Mouse (Mus musculus) cerebral cortex, adult 2 months (tissue): ENCODE data around the gene Isy1.

ENCODE experiments used
- WGBS: fragments of 180-500 bp; shearing (Covaris S2); methylation state at CpG from one replicate; pipeline ENCODE4 v1.1.7; 2018; 5-methylcytosine and 5-hydroxymethylcytosine counted together

The Isy1 gene

DNA sequence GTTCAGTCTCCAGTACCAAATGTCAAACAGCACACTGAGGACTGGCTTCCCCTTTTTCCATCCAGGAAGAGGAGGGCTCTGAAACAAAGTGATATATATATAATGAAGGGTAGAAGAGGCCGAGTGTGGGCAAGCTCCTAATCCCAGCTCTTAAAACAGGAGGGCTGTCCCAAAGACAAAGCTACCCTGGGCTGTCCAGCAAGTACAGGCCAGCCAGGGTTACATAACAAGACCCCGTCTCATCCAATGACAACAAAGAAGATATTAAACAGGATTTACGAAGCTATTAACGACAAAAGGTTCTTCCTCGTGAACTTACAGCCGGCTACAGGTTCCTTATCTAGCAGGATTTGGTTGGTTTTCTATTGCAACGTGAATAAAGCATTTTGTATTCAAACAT is 33.7 kb downstream of the Isy1 start:
- WGBS = 79% methylated on average over 7 of the region's 7 CpGs

DNA sequence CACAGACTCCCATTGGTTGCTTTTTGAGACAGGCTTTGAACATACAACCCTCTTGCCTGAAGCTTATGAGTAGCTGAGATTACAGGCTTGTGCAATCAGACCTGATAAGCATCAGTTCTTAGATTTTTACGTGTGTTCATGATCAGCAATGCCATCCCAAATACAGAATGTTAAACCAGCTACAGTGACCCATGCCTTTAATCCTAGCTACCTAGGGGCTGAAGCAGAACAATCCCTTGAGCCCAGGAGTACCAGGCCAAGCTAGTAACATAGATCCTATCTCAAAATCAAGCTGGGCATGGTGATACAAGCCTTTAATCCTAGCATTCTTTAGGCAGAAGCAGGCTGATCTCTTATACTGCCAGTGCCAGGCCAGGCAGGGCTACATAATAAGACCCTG is 34.6 kb downstream of the Isy1 start:
- 92% methylated on average over 1 of the region's 1 CpGs for WGBS

DNA sequence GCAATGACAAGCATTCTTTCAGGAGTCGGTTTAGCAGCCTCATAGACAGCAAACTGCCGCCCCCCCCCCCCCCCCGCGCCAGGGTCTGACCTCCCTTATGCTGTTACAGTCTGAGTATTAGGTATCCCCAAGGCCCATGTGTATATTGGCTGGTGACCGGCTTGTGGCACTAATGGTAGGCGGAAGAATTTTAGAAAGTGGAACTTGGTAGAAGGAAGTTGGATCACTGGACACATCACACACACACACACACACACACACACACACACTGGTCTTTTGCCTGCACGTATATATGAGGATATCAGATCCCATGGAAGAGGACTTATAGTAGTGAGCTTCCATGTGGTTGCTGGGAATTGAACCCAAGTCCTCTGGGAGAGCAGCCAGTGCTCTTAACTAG is 36.1 kb downstream of the Isy1 start:
- WGBS = 88% methylated on average over 7 of the region's 7 CpGs

DNA sequence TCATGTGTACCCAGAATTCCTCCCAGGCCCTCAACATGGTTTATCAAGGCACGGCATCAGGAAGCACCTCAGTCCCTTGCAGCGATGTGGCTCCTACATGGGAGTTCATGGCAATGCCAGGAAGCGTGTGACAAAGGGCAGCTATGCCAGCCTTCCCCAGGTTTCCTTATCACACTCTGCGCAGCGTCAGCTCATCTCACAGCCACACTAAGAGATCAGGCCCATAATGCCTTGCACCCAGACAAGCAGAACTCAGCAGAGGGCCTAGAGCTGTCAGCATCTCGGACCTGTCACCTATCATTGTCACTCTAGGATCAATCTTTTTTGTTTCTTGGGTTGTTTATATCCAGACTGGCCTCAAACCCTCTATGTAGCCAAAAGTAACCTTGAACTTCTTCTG is 39.0 kb downstream of the Isy1 start:
- 96% methylated on average over 6 of the region's 6 CpGs for WGBS

DNA sequence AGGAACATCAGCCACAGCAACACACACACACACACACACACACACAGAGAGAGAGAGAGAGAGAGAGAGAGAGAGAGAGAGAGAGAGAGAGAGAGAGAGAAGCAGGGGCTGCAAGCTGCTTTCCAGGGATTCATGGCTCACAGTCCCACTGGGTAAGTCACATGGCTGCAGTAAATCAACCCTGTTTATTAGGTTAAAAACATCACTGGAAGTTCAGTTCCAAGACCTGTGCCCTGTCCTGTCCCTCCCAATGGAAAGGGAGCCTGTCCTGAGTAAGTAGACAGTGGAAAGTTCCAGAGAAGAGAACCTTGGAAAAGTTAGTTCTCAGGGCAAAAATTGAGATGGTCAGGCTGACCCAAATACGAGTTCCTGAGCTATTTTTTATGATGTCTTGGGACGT is 41.3 kb downstream of the Isy1 start:
- 53% methylated on average over 2 of the region's 2 CpGs for WGBS

DNA sequence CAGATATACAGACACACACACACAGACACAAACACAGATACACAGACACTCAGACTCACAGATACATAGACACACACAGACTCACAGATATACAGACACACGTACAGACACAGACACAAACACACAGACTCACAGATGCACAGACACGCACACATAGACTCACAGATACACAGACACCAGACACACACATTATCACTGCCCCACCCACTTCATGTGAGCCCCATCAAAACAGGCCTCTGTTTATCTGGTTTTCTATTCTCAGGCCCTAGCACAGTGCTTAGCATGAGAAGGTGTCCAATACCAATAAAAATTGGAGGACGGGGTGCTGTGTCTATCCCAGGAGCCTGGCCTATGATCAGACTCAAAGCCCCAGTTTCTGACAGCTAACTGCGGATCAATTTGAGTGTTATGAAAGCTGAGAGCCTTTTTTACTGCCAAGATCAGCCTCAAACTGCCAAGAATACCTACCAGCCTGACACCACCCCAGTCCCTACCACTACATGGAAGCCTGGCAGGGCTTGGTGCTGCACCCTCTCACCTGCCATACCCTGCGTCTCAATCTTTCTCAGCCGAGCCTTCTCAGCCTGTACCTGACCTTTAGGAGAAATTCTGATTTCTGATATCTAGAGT is 42.2 kb downstream of the Isy1 start:
- 82% methylated on average over 6 of the region's 6 CpGs for WGBS

DNA sequence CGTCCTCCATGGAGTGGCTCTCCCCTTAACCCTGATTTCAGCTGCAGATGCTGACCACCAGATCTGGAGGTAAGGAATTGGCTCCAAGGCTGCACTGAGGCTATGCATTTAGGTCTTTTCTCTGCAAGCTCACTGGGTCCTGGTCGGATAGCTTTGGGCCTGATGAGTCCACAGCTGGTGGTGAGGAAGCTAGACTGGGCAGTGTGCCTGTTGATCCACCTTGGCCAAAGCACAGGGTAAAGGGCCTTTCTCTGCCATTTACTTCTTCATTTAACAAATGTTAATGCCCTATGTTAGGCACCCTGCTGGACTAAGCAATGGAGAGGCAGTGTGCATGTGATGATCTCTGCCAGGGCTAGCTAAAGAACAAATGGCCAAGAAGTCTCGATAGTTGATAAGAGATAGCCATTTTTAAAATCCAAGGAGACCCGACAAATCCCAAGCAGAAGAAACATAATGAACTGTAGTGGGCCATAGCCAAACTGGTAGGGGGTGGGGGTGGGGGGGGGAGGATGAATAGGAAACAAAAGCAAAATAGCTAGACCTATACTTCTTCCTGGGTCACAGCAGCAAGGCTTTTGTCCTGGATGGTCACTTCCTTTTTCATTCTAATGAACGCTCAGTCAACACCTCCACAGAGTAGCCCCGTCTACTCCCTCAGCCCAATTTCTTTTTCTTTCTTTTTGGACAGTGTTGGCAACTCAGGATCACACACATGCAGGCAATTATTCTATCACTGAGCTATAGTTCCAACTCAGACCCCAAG is 43.0 kb downstream of the Isy1 start:
- 68% methylated on average over 6 of the region's 6 CpGs for WGBS

DNA sequence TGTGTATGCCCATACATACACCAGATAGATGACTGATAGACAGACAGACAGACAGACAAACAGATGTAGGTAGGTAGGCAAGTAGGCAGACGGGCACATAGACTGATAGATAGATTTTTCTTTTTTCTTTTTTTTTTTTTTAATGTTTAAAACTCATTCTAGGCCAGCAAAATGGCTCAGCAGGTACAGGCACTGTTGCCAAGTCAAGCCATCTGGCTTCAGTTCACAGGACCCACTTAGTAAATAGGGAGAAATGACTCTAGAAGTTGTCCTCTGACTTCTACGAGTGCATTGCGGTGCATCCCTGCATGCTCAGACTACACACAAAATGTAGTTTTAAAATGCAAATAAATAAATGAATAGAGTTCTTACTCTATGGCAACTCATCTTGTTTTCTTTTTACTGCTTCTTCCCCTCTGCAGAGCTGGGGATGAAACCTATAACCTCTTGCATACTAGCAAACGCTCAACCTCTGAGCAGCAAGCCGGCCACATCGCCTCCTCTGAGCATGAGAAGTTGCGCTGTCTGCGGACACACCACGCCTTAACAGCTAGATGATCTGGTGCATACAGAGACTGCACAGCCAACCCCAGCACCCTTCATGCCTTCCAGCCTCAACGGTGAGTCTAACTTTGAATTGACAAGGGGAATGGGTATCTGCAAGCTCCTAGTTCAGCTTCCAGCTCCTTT is 44.6 kb downstream of the Isy1 start:
- WGBS = 93% methylated on average over 10 of the region's 10 CpGs

DNA sequence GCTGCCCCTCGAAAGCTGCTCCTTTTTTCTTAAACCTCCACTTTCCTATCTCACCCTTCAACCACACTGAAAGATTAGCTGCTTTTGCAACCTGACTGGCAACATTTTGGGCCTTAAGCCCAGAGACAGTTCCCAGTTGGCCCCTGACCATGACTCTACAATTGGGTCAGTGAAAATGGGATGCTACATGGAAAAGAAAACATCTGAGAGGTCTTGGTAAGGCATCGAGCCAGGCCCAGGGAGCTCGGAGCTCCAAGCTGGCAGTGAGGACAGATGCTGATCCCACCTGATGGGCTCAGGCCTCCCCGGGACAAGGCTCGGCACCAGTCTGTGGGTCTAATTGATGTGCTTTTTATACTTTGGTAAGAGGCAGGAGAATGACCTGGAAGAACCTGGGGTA is 46.8 kb downstream of the Isy1 start:
- WGBS = 97% methylated on average over 5 of the region's 5 CpGs

DNA sequence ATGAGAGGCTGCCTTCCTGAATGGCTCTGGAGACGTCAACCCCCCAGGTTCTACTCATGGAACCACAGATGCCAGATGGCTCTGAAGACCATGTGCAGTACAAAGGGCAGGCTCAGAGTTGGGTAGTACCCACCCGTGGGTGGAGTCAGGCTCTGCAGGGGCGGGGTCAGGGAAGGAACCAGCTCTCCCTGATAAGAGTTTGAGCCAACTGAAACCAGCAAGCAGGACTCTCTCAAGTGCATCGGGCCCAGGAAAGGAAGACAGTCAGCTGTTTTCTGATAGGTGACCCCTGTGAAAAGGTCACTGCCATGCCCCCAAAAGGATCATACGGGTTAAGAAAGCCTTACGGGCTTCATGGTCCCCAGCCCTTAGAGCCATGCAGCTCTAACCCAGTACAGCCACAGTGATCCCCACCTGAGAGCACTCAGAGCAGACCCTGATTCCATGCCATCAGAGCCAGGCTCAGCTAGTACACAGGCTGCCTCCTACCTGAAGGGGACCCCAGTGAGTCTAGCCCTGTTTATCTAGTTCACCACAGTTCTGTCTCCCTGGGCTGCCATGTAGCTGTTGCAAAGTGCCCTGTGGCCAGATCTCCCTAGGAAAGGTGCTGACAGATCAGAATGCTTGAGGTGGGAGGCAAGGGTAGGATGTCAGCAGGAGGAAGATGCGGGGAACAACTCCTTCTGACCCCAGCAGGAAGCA is 47.7 kb downstream of the Isy1 start:
- WGBS = 84% methylated on average over 7 of the region's 7 CpGs

DNA sequence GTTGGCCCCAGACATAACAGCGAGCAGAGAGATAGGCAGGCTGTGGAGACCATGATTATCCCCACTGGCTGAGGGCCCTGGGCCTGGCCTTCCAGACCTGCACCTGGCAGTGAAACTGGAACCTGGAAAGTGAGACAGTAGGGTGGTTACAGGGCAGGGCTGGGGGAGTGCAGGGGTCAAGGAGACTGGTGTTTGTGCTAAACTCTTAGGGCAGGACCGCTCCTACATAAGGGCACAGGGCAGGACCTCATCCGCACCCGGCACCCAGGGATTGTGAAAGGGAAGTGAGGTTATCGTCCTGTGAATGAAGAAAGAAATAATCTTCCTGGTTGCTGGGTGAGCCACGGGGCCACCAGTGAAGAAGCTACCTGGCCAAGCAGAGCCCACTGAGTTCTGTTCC is 48.8 kb downstream of the Isy1 start:
- WGBS = 95% methylated on average over 6 of the region's 6 CpGs

DNA sequence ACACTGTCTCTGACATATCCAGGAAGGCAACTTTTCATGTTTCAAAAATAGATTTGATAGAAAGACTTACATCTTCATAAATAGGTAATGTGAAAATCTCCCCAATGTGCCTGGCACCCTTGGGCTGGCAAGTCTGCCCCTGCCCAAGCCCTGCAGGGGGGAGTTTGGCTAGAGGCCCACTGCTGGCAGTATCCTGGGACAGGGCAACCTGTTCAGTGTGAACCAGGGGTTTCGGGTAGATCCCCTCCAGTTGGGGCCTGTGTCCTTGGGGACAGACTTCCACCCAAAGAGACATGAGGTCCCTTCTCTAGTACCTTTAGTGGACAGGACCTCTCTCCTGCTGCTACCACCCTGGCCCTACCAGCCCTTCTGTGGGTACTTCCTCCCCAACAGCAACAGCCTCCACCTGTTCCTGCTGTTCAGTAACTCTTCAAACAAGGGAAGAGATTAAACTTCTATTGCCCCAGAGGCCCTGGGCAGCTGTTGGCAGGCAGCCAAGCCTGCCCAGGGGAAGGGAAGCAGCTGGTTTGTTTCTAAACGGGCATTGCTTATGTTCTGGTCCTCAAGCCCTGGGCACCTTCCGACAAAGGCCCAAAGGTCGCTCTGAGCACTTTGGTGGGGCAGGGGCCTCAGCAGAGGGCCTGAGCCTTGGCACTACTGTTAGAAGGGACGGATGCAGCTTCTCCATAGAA is 49.6 kb downstream of the Isy1 start:
- 48% methylated on average over 5 of the region's 5 CpGs for WGBS

DNA sequence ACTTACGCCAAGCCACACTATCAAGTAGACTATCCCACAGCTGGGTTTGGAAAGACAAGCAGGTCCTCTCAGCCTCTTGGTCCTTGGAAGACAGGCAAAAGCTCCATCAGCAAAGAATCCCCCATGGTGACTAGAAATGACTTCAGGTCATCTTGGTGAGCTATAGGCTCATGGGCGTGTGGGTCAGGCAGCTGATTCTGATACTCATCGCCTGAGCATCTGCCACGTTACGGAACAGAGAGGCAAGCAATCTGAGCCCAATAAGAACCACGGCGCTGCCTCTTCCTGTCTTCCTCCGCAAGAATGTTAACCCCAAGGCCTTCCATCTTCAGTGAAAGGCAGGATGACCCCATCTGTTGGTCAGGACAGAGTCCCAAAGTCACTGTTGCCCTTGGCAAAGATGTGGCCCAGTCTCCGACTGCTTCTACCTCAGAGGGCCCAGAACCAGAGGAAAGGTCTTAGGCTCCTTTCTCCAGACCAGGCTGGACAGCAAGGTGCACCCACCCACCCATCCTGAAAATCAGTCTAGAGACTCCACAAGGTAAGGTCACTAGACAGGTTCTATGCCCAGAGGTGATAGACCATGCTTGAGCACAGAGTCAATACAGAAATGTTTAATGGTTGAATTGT is 50.2 kb downstream of the Isy1 start:
- WGBS = 96% methylated on average over 9 of the region's 9 CpGs

DNA sequence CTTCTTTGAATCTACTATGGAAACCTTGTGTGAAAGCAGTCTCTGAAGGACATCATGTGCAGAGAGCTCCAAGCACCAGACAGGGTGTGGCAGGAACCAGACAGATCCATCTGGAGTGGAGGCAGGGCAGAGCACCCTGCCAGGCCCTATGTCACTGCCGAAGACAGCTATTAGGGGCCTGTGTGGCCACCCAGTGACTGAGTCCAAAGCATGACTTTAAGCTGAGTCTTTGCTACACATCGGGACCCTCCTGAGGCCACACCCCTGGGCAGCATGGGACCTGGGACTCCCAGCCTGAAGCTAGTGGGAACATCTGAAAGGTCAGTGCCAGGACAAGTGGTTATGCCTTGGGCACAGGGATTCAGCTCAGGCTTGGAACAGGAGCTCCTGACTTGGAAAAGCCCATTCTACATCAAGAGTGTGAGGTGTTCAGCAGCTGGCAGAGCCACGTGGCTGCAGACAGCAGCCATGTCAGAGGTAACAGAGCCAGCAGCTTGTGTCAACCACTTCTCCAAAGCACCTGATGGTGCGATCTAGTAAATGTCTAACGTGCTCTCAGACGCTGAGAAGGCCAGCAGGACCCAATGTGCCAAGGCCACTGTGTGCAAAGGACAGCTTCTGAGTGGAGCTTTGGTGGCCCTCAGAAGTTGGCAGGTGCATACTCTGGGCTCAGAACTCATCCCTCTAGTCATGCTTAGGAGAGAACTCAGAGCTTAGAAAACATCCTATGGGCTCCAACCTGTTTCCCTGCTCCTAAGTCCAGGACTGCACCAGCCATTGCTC is 51.3 kb downstream of the Isy1 start:
- 76% methylated on average over 6 of the region's 6 CpGs for WGBS

DNA sequence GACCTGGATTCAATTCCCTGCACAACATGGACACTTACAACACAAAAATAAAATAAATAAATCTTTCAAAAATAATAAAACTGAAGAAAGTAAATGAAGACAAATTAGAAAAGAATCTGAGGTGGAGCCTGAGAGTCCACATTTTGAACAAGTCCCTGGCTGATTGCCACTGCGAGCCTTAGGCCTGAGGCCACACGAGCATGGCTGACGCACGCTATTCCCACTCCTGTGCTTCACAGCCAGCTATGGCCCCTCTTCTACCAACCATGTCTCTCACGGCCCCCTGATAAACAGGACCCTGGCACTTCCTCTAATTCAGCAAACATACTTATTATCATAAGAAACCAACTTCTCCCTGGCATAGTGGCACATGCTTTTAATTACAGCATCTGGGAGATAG is 52.0 kb downstream of the Isy1 start:
- 84% methylated on average over 5 of the region's 5 CpGs for WGBS

DNA sequence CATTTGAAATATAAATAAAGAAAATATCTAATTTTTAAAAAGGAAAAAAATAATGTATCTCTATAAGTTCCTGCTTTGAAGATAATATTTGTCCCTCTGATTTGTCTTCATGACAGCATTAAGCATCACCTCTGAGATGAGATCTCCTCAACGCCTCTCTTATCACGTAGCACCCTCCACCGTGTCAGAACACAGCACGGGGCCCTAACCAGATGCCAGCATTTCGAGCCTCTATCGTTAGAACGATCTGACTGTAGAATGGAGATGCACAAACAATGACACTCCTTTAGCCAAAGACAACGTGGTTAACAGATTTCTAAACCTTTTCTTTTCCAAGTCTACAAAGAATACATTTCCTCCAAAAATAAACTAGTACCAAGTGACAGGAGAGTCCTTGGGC is 54.6 kb downstream of the Isy1 start:
- WGBS = 72% methylated on average over 8 of the region's 8 CpGs

DNA sequence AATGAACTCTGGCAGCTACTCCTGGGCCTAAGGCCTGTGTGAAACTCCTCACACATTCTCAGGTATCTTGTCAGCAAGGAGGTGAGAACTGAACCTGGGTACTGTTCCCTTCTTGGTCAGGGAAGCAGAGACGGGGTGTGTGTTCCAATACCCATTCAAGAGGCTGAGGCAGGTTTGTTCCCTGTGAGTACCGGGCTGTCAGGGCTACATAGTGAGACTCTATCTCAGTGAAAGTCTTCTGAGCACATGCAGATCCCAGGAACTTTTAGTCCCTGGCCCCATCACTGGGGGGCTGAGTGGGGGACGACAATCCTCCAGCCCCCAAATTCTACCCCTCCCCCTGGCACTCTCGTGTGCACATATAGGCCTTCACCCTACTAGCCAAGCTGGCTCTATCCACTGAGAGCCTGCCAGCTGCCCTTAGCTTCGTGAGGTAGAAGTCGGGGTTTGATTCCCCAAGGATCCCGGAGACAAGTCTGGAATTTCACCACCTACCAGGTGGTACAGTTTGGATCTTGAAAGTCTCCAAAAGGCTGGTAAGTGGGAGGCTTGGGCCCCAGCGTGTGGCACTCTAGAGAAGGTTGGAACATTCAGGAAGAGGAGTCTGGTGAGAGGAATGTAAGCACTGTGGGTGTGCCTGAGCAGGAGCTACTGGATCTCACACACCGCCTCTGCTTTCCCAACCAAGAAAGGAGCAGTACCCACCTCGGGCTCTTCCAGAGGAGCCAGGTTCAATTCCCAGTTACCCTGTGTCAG is 57.9 kb downstream of the Isy1 start:
- WGBS = 67% methylated on average over 10 of the region's 10 CpGs

DNA sequence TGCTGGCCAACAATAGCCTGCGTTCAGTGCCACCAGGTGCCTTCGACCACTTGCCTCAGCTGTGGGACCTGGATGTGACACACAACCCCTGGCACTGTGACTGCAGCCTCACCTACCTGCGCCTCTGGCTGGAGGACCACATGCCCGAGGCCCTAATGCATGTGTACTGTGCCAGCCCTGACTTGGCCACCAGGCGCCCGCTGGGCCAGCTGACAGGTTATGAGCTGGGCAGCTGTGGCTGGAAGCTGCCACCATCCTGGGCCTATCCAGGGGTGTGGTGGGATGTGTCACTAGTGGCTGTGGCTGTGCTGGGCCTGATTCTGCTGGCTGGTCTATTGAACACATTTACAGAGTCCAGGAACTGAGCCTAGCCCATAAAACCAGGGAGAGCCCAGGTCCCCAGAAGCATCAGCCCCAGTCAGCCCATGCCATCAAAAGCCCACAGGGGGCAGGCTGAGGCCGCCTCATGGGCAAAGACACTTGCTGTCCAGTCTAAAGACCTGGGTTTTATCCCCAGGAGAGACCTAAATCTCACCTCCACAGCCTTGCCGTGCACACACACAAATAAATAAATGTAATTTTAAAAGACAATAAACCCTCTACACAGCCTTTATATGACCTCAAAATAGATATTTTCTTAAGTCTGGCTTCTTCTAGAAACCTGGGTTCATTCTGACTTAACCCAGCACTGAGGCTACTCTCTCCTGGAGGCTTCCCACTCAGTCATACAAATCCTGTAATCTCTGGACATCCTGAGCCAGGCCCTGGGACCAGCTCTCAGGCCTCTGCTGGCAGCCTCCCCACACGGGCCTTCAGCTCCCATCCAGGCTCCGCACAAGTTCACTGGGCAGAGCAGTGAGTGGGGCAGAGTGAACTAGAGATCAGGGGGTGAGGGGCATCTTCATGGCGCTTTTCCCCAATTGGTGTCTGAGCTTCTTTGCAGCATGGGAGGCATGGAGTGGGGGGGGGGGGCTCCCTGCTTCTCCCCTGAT is 59.1 kb downstream of the Isy1 start:
- WGBS = 93% methylated on average over 11 of the region's 11 CpGs
